Mouse (Mus musculus) myocyte (in vitro differentiated cells): Measurements from ENCODE around the gene Sclt1. TPM values are rescaled to one million over a fixed set of nuclear protein-coding genes. Genes with fewer than 3 reads are reported as not detected.
A peak's percentile ranks its signal among the peaks of the same experiment; 100 is the strongest.

ENCODE experiments used
- H3K27me3 ChIP-seq: one replicate; pipeline ENCODE4 v1.6.1; 2011; ENCODE audit not compliant: control insufficient read depth, insufficient read depth, insufficient read length
- H3K36me3 ChIP-seq: one replicate; pipeline ENCODE4 v1.6.1; 2011; ENCODE audit not compliant: control insufficient read depth, insufficient read depth
- H3K4me2 ChIP-seq: one replicate; pipeline ENCODE4 v1.6.1; 2011; ENCODE audit warnings: low read depth, control low read depth
- H3K4me3 ChIP-seq: one replicate; pipeline ENCODE4 v1.5.1; 2011; ENCODE audit warnings: mild to moderate bottlenecking, control low read depth, moderate library complexity
- H3K79me2 ChIP-seq: one replicate; pipeline ENCODE4 v1.6.1; 2011; ENCODE audit not compliant: control insufficient read depth, insufficient read depth
- H3ac ChIP-seq: one replicate; pipeline ENCODE4 v1.6.1; 2011; ENCODE audit not compliant: control insufficient read depth, insufficient read length
- CEBPB ChIP-seq: IDR thresholded peaks from 2 replicates; pipeline ENCODE4 v1.6.1; 2011; ENCODE audit warnings: mild to moderate bottlenecking, moderate library complexity; ENCODE audit not compliant: poor library complexity, insufficient read depth, severe bottlenecking
- E2F4 ChIP-seq: IDR thresholded peaks from one replicate; pipeline ENCODE4 v1.6.1; 2011; ENCODE audit warnings: mild to moderate bottlenecking, control low read depth, moderate library complexity; ENCODE audit not compliant: insufficient read depth
- MAX ChIP-seq: IDR thresholded peaks from one replicate; pipeline ENCODE4 v1.6.1; 2011; ENCODE audit warnings: low read depth, mild to moderate bottlenecking, control low read depth
- MYOD1 ChIP-seq, 3 experiments: IDR thresholded peaks; one replicate each; pipeline ENCODE4 v1.6.1; 2011; ENCODE audit warnings: control low read depth in 2 of 3, low read depth in 2 of 3, mild to moderate bottlenecking in 2 of 3, moderate library complexity in 1 of 3; ENCODE audit not compliant: insufficient read length in 2 of 3, control insufficient read depth in 1 of 3
- MYOG ChIP-seq, 3 experiments: IDR thresholded peaks; one replicate each; pipeline ENCODE4 v1.6.1; 2011; ENCODE audit warnings: control low read depth in 2 of 3, low read depth in 2 of 3, mild to moderate bottlenecking in 2 of 3; ENCODE audit not compliant: insufficient read length in 2 of 3, control insufficient read depth in 1 of 3, insufficient read depth in 1 of 3
- POLR2A ChIP-seq: IDR thresholded peaks from one replicate; pipeline ENCODE4 v1.6.1; 2011; ENCODE audit warnings: low read depth, mild to moderate bottlenecking, control low read depth, moderate library complexity; ENCODE audit not compliant: insufficient read length
- POLR2AphosphoS2 ChIP-seq: IDR thresholded peaks from one replicate; pipeline ENCODE4 v1.6.1; 2011; ENCODE audit warnings: low read depth, control low read depth; ENCODE audit not compliant: insufficient read length
- REST ChIP-seq: IDR thresholded peaks from one replicate; pipeline ENCODE4 v1.6.1; 2011; ENCODE audit warnings: mild to moderate bottlenecking, control low read depth, moderate library complexity; ENCODE audit not compliant: insufficient read depth, insufficient read length
- SRF ChIP-seq: IDR thresholded peaks from one replicate; pipeline ENCODE4 v1.6.1; 2011; ENCODE audit warnings: low read depth; ENCODE audit not compliant: control insufficient read depth, insufficient read length
- TCF12 ChIP-seq: IDR thresholded peaks from one replicate; pipeline ENCODE4 v1.6.1; 2011; ENCODE audit warnings: mild to moderate bottlenecking, control low read depth; ENCODE audit not compliant: poor library complexity, insufficient read depth, severe bottlenecking
- TCF3 ChIP-seq: IDR thresholded peaks from one replicate; pipeline ENCODE4 v1.6.1; 2011; ENCODE audit warnings: low read depth, control low read depth; ENCODE audit not compliant: insufficient read length
- USF1 ChIP-seq: IDR thresholded peaks from one replicate; pipeline ENCODE4 v1.6.1; 2011; ENCODE audit warnings: low read depth, mild to moderate bottlenecking, control low read depth, moderate library complexity
- polyA plus RNA-seq: library from polyadenylated mRNA; unstranded; fragments of >200 nt; fragmentation: generic; extraction: Trizol; gene quantifications from one replicate; pipeline ENCODE4 v1.2.1, GENCODE M21; 2012; ENCODE audit warnings: missing spikeins

Sclt1 gene
- polyA plus RNA-seq, 1 experiment: 1.6 TPM

GRCm38 (mm10) chr3:41607467-41607866 lies 134.8 kb downstream of the Sclt1 start:
- TF ChIP-seq POLR2AphosphoS2 (no peak), TCF3 (no peak), TCF12 (no peak), MAX (no peak), MYOG (IDR thresholded peaks at IDR 0.05; ENCODE audit: control insufficient read depth in 1 of 3, insufficient read depth in 1 of 3, insufficient read length in 2 of 3, low read depth in 2 of 3) (no peak), CEBPB (no peak), MYOD1 (IDR thresholded peaks at IDR 0.05; ENCODE audit: control insufficient read depth in 1 of 3, insufficient read length in 2 of 3, low read depth in 2 of 3) (no peak), E2F4 (no peak), POLR2A (no peak), USF1 (no peak), SRF (no peak), REST (no peak)
- no peaks in the 10 kb centered on the region for H3K27me3 ChIP-seq
- H3K36me3 ChIP-seq: peaks cover 25% of the 10 kb centered on the region
- no peak overlapping the region for H3ac ChIP-seq
- no peak overlapping the region for H3K4me3 ChIP-seq
- no peaks in the 10 kb centered on the region for H3K79me2 ChIP-seq
- no peak overlapping the region for H3K4me2 ChIP-seq

- no peaks in the 10 kb centered on the region for H3K79me2 ChIP-seq
- H3ac ChIP-seq: no peak overlapping the region
- H3K36me3 ChIP-seq: peaks cover 21% of the 10 kb centered on the region
- no peak for TF ChIP-seq POLR2AphosphoS2
- no peak for TF ChIP-seq USF1
- TF ChIP-seq TCF3: no peak
- TF ChIP-seq SRF: no peak
- no peak for TF ChIP-seq TCF12
- TF ChIP-seq MAX: no peak
- TF ChIP-seq MYOG (IDR thresholded peaks at IDR 0.05; ENCODE audit: control insufficient read depth in 1 of 3, insufficient read depth in 1 of 3, insufficient read length in 2 of 3, low read depth in 2 of 3): no peak
- no peak for TF ChIP-seq MYOD1 (IDR thresholded peaks at IDR 0.05; ENCODE audit: control insufficient read depth in 1 of 3, insufficient read length in 2 of 3, low read depth in 2 of 3)
- no peak for TF ChIP-seq E2F4
- no peak for TF ChIP-seq REST
- no peak for TF ChIP-seq POLR2A
- TF ChIP-seq CEBPB: no peak
- H3K4me2 ChIP-seq: peak overlapping the region; percentile 65
- no peaks in the 10 kb centered on the region for H3K27me3 ChIP-seq
- H3K4me3 ChIP-seq: no peak overlapping the region
Observed at GRCm38 (mm10) chr3:41607050-41607449, 135.3 kb downstream of the Sclt1 start.

- no peak overlapping the region for H3K4me3 ChIP-seq
- no peak for TF ChIP-seq POLR2A
- H3K4me2 ChIP-seq: peak overlapping the region; percentile 65
- no peak overlapping the region for H3ac ChIP-seq
- no peaks in the 10 kb centered on the region for H3K27me3 ChIP-seq
- peaks cover 20% of the 10 kb centered on the region for H3K36me3 ChIP-seq
- H3K79me2 ChIP-seq: no peaks in the 10 kb centered on the region
Observed at GRCm38 (mm10) chr3:41606330-41606664, 136.0 kb downstream of the Sclt1 start.

GRCm38 (mm10) chr3:41605601-41606329 lies 136.5 kb downstream of the Sclt1 start:
- peaks cover 18% of the 10 kb centered on the region for H3K36me3 ChIP-seq
- H3ac ChIP-seq: no peak overlapping the region
- H3K79me2 ChIP-seq: no peaks in the 10 kb centered on the region
- H3K4me2 ChIP-seq: peak overlapping the region; percentile 65
- no peaks in the 10 kb centered on the region for H3K27me3 ChIP-seq
- TF ChIP-seq TCF3: peak; percentile 62
- no peak for TF ChIP-seq MAX
- TF ChIP-seq MYOG (IDR thresholded peaks at IDR 0.05; ENCODE audit: control insufficient read depth in 1 of 3, insufficient read depth in 1 of 3, insufficient read length in 2 of 3, low read depth in 2 of 3): peak; percentile 57 to 93 (median 86)
- TF ChIP-seq MYOD1 (IDR thresholded peaks at IDR 0.05; ENCODE audit: control insufficient read depth in 1 of 3, insufficient read length in 2 of 3, low read depth in 2 of 3): peak; percentile 43 to 95 (median 85)
- peak; percentile 24 for TF ChIP-seq TCF12
- H3K4me3 ChIP-seq: no peak overlapping the region

GRCm38 (mm10) chr3:41604629-41605321 lies 137.5 kb downstream of the Sclt1 start:
- H3K27me3 ChIP-seq: no peaks in the 10 kb centered on the region
- peaks cover 16% of the 10 kb centered on the region for H3K36me3 ChIP-seq
- H3K79me2 ChIP-seq: no peaks in the 10 kb centered on the region
- H3ac ChIP-seq: no peak overlapping the region
- peak overlapping the region; percentile 65 for H3K4me2 ChIP-seq
- H3K4me3 ChIP-seq: no peak overlapping the region
- TF ChIP-seq CEBPB (peak; percentile 57; the same call in 1 of the 2 replicates), TCF12 (no peak)
